Mouse (Mus musculus) liver, embryonic 14.5 days (tissue): Measurements from ENCODE around the gene Aldh1l2.

Experiments
- CTCF ChIP-seq: IDR thresholded peaks from 2 replicates; pipeline ENCODE4 v1.5.1; 2016; ENCODE audit warnings: antibody characterized with exemption, low read depth, control low read depth
- EP300 ChIP-seq: IDR thresholded peaks from 2 replicates; pipeline ENCODE4 v1.6.1; 2016; ENCODE audit warnings: antibody characterized with exemption, low read depth

GRCm38 (mm10) chr10:83497321-83497720 is 36.6 kb downstream of the Aldh1l2 start:
- TF ChIP-seq CTCF (no peak), EP300 (no peak)
